Mouse (Mus musculus) MEL-GATA-1-ER (cell line): Measurements from ENCODE around the gene Cog3.
"Not testable (repeated sequence)": the region's sequence is repeated elsewhere in the genome, so short reads cannot be mapped to it uniquely, and the experiment has no call there.

Experiments used
- DNase-seq: peaks from one replicate; pipeline ENCODE4 v3.0.0-alpha.2; 2012; ENCODE audit warnings: low read depth; ENCODE audit errors: extremely low read depth

Gene Cog3

DNA sequence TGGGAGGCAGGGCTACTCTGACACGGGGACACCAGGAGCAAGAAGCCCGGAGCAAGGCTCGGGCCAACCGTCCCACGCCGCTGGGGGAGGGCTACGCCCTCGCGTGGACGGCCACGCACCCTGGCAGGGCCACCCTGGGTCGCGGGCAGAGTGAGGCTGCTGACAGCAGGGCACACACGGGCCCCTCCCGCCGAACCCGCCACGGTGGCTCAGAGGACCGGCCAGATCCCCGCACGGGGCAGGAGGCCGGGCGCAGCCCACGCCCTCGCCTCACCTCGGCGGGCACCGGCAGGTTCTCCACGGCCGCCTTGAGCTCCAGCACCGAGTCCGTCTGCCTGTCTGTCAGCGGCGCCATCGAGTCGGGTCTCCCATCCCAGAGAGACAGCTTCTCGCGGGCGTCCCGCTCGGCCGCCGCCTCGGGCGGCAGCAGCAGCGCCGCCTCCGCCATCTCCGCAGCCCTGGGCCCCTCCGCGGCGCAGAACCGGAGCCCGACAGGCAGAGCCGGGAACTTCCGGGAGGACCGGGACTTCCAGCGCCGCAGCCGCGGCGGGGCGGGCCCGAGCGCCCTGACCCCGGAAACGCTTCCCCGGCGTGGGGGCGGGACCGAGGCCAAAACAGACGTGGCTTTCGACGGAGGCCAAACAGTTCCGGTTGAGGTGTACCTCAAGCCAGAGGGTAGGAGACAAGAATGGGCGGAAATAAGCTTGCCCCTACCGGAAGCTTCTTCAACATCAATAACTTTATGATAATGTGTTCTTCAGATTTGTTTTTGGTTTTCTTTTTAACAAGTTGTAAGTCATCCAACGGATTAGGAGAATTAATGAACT is at the start of gene Cog3:
TSS of gene Cog3 (minus strand) at position 527 of the 827 bp plus-strand sequence.
- DNase-seq = peak; percentile 87

DNA sequence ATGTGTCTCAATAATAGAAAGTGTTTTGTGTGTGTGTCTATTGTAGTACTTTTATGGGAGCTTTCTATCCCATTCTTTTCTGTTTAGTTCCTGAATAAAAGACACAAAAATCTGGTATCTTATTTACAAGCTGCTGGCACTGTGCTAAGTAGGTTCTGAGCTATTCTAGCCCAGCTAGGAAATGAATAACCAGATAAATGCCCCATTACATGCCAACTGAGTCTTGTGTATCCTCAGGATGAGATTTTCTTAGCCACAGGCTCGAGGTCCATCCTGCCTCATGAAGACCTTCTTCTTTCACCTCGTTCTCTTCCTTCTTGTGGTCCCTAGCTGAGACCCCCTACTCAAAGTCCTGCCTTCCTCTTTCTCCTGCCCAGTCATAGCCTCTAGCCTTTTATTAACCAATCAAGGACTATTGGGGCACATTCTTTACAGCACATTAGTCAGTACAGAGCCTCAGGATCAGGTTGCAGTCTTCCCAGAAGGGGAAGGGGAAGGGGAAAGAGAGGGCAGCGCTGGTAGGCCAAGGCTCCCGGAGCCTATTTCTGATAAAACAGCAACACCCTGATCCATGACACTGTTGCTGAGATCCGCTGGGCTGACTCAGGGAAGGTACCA is 43.6 kb upstream of the Cog3 start:
- no peak for DNase-seq

DNA sequence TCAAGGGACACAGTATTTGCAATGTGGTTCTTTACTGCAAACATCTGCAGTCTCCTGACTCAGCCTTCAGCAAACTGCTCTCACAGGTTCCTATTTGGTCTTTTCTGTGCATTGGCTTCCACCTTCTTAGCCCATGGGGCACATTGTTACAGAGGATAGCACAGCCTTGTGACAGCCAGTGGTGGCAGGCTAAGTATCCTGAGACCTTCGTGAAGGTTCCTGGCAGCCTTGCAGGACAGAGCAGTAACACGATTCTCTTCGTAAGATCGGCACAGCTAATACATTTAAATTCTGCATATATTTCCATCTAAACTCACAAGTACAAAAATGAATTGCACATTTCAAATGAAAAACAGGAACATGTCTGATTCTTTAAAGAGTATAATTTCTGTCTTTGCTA is 41.6 kb upstream of the Cog3 start:
- DNase-seq = no peak

DNA sequence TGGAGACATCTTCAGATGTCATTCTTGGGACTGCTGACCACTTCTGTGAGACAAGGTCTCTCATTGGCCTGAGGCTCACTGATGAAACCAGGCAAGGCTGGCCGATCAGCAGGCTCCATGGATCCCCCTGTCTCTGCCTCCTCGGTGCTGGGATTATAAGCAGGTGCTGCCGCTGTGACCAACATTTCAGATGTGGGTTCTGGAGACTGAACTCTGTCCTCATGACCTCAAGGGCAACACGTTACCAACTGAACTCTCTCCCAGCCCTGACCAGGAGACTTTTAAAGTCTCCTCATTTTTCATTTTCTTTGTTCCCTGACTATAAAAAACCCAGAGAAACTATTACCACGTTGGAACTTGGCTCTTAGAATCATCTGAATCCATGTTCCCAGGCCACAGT is 40.4 kb upstream of the Cog3 start:
- DNase-seq = no peak

GRCm38 (mm10) chr14:75794324-75794723 is 40.0 kb upstream of the Cog3 start:
- DNase-seq = no peak

DNA sequence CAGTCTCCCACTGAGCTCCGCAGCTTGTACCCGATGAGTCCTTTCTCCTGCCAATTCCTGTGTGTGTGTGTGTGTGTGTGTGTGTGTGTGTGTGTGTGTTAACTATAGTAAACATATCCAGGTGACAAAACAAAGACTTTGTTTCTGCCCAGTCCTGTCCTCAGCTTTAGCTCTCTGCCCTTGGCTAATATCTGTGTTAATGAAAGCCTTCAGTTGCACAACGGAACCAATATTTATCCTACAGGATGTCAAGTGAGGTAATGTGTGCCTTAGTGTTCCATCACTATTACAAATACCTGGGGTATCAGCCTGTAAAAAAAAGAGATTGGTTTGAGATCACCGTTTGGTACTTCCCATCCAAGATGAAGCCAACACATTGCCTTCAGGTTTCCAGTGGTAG is 38.8 kb upstream of the Cog3 start:
- no peak for DNase-seq

GRCm38 (mm10) chr14:75791372-75791771 is 37.1 kb upstream of the Cog3 start:
- no peak for DNase-seq

GRCm38 (mm10) chr14:75790411-75790996 is 36.2 kb upstream of the Cog3 start:
- DNase-seq = no peak

DNA sequence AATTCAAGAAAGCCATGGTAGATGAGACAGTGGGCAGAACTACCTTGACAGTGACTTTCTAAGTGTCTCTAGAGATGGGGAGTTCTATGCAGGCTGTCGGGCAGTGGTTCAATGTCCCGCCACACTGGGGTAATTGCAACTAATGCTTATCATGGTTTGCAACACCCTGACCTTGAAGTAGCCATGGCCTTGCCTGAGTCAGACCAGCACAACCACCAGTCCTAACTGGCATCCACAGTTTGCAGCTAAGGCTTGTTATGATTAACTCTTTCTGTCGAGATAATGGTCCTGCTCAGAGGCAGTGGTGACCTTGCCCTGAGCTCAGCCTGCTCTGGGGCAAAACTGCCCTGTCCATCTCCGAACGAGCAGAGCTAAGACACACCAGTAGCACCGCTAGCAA is 35.0 kb upstream of the Cog3 start:
- no peak for DNase-seq

DNA sequence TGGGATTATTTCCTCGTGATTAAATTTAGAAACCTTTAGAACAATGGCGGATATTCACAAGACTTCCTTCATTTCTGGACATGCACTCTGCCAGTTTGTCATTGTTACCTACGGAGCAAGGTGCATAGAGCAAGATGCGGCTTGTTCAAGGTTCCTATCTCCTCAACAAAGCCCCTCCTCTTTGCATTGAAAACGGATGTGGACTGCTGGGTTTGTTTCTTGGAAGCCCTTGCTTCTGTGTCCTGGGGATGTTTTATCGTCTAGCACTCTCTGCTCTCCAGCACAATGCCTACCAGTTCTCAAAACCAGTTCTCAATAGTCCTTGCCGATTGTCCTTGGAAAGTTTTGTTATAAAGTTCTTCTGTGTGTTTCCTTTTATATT is 33.5 kb upstream of the Cog3 start:
- peak; percentile 59 for DNase-seq

- DNase-seq = peak; percentile 83
Observed at GRCm38 (mm10) chr14:75786868-75787793, 32.8 kb upstream of the Cog3 start, which contains the start of gene Slc25a30. TSS of gene Slc25a30 (minus strand) at chr14:75787037.

DNA sequence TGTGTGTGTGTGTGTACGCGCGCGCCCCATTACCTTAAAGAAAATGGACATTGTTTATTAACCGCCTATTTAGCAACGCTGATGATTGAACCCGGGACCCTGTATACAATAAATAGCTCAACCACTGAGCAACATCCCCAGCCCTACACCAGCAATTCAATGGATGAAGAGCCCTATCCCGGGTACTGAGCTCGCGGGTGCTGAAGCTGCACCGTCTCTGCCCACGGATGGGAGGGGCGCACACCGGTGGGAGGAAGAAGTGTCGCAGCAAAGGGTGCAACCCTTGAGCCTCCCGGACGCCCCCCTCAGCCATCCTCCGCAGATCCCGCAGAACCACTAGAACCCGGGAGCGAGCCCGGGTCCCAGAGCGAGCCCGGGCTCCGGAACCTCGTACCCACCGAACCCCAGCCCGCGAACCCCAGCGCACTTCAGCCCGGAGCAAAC is 32.1 kb upstream of the Cog3 start:
- DNase-seq = peak; percentile 35

GRCm38 (mm10) chr14:75779913-75780312 is 25.6 kb upstream of the Cog3 start:
- no peak for DNase-seq

DNA sequence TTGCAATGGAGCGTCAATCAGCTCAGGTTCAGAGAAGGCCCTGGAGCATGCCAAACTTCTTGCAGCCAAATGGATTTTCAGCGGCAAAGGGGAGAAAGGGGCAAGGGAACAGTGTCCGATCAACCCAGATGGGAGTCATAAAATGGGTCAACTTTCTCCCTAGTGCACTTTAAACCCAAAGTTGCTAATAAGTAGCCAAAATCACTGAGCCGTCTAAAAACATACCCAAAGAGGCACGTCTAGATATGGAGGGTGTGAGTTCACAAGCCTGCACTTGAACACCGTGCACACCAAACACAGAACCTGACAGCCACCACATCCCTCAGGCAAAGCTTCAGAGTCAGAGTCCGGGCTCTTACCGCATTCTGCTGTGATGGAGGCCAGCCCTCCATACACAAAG is 22.3 kb upstream of the Cog3 start:
- no peak for DNase-seq

DNA sequence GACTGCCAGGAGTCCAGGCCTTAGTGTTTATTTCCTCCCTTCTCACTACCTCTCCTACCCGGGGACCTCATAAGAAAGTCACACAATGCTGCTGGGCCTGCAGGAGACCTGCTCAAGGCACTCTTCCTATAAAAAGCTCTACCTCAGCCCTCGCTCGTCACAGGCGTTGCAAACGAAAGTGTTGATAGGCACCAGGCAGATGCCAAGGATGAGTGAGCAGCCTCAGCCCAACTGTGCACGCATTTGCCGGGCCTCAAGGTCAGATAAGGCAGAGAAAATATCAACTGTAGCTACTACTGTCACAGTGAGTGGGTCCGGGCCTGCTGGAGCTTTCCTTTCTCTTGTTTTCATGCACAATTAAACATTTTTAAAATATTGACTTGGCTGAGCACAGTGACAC is 19.1 kb upstream of the Cog3 start:
- no peak for DNase-seq

GRCm38 (mm10) chr14:75772407-75772806 is 18.1 kb upstream of the Cog3 start:
- DNase-seq = not testable (repeated sequence)

DNA sequence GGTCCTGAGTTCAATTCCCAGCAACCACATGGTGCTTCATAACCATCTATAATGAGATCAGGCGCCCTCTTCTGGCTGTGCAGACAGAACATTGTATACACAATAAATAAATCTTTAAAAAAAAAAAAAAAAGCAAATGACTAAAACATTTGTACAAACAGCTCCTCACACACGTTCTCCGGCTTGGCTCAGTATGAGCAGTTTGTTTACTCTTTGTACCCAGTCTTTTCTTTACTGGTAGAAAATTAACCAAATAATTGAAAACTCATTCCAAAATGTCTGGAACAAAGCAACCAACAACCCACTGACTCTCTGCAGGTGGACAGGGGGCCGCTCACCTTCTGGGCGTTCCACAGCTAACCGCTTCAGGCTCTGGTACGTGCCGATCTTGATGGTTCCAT is 16.8 kb upstream of the Cog3 start:
- DNase-seq = no peak

DNA sequence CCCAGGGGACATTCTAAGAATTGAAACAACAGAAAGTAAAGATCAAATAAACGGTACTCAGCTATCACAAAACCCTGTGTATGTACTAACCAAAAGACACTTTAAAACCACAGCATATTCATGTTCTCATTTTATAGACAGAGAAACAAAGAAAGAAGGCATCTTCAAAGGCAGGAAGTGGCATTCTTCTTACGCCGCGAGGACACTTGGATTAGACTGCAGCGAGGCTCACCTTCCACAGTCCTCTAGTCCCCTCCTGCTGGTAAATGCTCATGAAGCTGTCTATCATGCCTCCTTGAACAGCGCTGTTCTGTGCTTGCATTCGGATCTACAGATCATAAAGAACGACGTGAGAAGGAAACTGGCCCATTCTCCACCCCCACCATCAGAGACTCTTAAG is 15.0 kb upstream of the Cog3 start:
- DNase-seq = no peak

GRCm38 (mm10) chr14:75768275-75768608 is 13.9 kb upstream of the Cog3 start:
- no peak for DNase-seq

DNA sequence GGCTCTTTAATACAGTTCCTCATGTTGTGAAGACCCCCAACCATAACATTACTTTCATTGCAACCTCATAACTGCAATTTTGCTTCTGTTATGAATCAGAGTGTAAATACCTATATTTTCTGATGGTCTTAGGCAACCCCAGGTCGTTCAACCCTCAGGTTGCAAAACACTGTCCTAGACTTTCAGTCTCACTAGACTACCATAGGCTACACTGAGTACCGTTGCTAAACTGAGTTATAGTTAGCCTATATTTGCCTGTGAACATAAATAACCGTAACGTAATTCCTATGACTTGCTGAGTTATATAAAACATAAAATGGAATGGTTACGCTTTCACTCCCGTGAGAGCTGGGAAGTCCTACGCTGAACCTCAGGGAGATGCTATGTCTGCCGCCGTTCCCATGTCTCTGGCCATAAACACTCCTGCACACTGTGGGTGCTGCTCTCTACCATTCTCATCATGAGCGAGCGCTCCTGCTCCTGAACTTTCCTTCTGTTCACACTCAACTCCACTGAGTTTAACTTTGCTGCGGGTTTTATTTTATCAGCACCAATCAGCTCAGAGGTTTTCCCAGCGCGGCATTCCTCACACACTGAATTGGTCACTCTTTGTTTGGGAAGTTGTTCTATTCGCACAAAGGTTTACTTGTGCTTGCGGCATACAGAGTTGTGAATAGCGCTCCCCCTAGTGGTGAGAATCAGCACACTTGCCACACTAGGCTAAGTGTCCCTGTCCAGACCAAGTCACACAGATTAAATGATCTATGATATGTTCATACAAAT is 13.4 kb upstream of the Cog3 start:
- peak; percentile 42 for DNase-seq
